Mouse (Mus musculus): Measurements from ENCODE around the gene Pnpla3. TPM values are rescaled to one million over a fixed set of nuclear protein-coding genes. Genes with fewer than 3 reads are reported as not detected.
A peak's percentile ranks its signal among the peaks of the same experiment; 100 is the strongest.
"Not testable (repeated sequence)": the region's sequence is repeated elsewhere in the genome, so short reads cannot be mapped to it uniquely, and the experiment has no call there.

The Pnpla3 gene
- polyA plus RNA-seq, 1 experiment = 39.9 TPM

DNA sequence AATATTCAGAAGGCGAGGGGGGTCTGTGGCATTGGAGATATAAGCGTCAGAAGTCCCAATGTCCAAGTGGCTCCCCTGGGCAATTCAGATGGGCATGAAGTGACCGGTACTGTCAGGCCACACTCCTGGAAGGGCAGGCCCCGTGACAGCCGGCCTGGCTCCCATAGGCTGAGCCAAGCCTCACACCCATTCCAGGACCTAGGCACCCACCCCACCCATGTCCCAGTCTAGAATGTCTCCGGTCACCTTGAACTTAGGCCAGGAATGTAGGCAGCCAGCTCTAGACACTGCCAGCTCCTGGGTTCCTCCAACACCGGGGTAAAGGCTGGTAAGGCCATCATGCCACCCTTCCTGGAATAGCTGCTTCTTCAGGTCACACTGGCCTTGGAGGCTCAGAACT is 35.7 kb upstream of the Pnpla3 start:
- DNase-seq = peak; percentile 37 to 41
- no peaks in the 10 kb centered on the region for H3K27me3 ChIP-seq (ENCODE audit: control insufficient read depth, insufficient read depth, low read length)
- TF ChIP-seq CTCF (IDR thresholded peaks at IDR 0.05; ENCODE audit: borderline replicate concordance, insufficient read depth, low read depth, low read length) (no peak), POLR2A (IDR thresholded peaks at IDR 0.05; ENCODE audit: borderline replicate concordance, insufficient read depth, low read length) (no peak)
- 48% methylated on average over 7 of the region's 7 CpGs for WGBS
- peaks cover 10% of the 10 kb centered on the region for H3K4me1 ChIP-seq (ENCODE audit: control insufficient read depth, insufficient read depth, low read length)
- peak overlapping the region; percentile 61; the same call in 1 of the 2 replicates for H3K27ac ChIP-seq (ENCODE audit: insufficient read depth, low read length)
- peak overlapping the region; percentile 35 for H3K4me3 ChIP-seq (replicated peaks; ENCODE audit: insufficient read depth, low read depth, low read length)

DNA sequence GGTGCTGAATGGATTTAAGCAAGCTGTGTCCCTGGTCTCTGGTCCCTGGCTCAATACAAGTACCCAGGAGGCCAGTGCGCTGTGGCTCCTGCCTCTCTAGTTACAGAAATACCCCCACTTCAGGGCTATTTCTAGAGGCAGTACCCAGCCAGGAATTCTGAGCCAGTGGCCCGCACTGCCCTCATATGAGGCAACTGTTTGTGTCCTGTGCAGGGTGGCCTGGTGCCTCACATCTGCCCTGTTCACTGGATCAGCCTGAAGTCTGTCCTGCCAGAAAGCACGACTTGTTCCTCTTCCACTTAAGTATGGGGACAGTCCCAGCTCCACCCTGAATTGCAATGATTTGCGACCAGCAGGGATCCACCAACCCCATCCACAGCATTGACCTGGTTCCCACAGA is 34.2 kb upstream of the Pnpla3 start:
- no peak overlapping the region for H3K27ac ChIP-seq (ENCODE audit: insufficient read depth, low read length)
- H3K4me1 ChIP-seq (ENCODE audit: control insufficient read depth, insufficient read depth, low read length) = peaks cover 10% of the 10 kb centered on the region
- no peak overlapping the region for H3K4me3 ChIP-seq (replicated peaks; ENCODE audit: insufficient read depth, low read depth, low read length)
- 77% methylated on average over 4 of the region's 4 CpGs for WGBS
- TF ChIP-seq CTCF (IDR thresholded peaks at IDR 0.05; ENCODE audit: borderline replicate concordance, insufficient read depth, low read depth, low read length) (no peak), POLR2A (IDR thresholded peaks at IDR 0.05; ENCODE audit: borderline replicate concordance, insufficient read depth, low read length) (no peak)
- no peaks in the 10 kb centered on the region for H3K27me3 ChIP-seq (ENCODE audit: control insufficient read depth, insufficient read depth, low read length)
- DNase-seq = no peak

DNA sequence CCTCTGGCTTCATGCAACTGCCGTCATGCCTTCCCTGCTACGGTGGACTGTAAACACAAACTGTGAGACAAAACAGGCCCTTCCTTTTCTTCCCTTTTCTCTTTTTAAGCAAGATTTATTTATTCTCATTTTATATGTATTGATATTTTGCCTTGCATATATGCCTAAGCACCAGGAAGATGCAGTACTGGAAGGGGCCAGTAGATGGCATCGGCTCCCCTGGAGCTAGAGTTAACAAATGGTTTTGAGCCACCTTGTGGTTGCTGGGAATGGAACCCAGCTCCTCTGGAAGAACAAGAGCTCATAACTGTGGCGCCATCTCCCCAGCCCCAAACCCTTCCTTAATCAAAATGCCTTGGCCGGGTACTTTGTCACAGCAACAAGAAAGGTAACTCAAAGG is 32.2 kb upstream of the Pnpla3 start:
- WGBS = 93% methylated on average over 5 of the region's 5 CpGs
- no peak for TF ChIP-seq POLR2A (IDR thresholded peaks at IDR 0.05; ENCODE audit: borderline replicate concordance, insufficient read depth, low read length)
- TF ChIP-seq CTCF (IDR thresholded peaks at IDR 0.05; ENCODE audit: borderline replicate concordance, insufficient read depth, low read depth, low read length) = peak; percentile 30; the same call in 1 of the 2 replicates

GRCm38 (mm10) chr15:84136473-84137415 is 30.9 kb upstream of the Pnpla3 start:
- no peaks in the 10 kb centered on the region for H3K27me3 ChIP-seq (ENCODE audit: control insufficient read depth, insufficient read depth, low read length)
- WGBS = 52% methylated on average over 12 of the region's 12 CpGs
- H3K27ac ChIP-seq (ENCODE audit: insufficient read depth, low read length) = no peak overlapping the region
- TF ChIP-seq CTCF (IDR thresholded peaks at IDR 0.05; ENCODE audit: borderline replicate concordance, insufficient read depth, low read depth, low read length) (no peak), POLR2A (IDR thresholded peaks at IDR 0.05; ENCODE audit: borderline replicate concordance, insufficient read depth, low read length) (no peak)
- H3K4me3 ChIP-seq (replicated peaks; ENCODE audit: insufficient read depth, low read depth, low read length) = no peak overlapping the region
- no peak for DNase-seq
- H3K4me1 ChIP-seq (ENCODE audit: control insufficient read depth, insufficient read depth, low read length) = no peaks in the 10 kb centered on the region

More for the DNA sequence above, 32.2 kb upstream of the Pnpla3 start:
- no peak overlapping the region for H3K27ac ChIP-seq (ENCODE audit: insufficient read depth, low read length)
- H3K4me3 ChIP-seq (replicated peaks; ENCODE audit: insufficient read depth, low read depth, low read length) = no peak overlapping the region
- no peaks in the 10 kb centered on the region for H3K27me3 ChIP-seq (ENCODE audit: control insufficient read depth, insufficient read depth, low read length)
- H3K4me1 ChIP-seq (ENCODE audit: control insufficient read depth, insufficient read depth, low read length) = peaks cover 8% of the 10 kb centered on the region
- DNase-seq = no peak

DNA sequence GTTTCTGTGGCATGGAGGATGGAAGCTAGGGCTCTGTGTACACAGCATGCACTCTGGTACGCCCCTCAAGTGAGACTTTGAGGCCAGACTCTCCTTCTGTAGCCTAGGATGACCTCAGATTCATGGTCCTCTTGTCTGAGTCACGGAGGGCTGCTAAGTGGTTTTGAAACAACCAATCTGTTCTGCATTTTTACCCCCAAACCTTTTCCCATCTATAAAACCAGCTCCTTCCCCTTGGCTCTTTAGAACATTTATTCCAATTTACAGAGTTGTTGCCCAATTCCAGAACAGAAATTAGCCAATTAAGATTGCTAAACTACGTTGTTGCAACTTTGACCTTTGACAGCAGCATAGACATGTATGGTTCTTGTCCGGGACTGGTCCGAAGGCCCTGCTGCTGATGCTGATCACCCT is 28.0 kb upstream of the Pnpla3 start:
- H3K27ac ChIP-seq (ENCODE audit: insufficient read depth, low read length) = no peak overlapping the region
- TF ChIP-seq CTCF (IDR thresholded peaks at IDR 0.05; ENCODE audit: borderline replicate concordance, insufficient read depth, low read depth, low read length) (no peak), POLR2A (IDR thresholded peaks at IDR 0.05; ENCODE audit: borderline replicate concordance, insufficient read depth, low read length) (no peak)
- no peak for DNase-seq
- H3K4me3 ChIP-seq (replicated peaks; ENCODE audit: insufficient read depth, low read depth, low read length) = no peak overlapping the region
- no peaks in the 10 kb centered on the region for H3K4me1 ChIP-seq (ENCODE audit: control insufficient read depth, insufficient read depth, low read length)
- 91% methylated on average over 5 of the region's 5 CpGs for WGBS
- no peaks in the 10 kb centered on the region for H3K27me3 ChIP-seq (ENCODE audit: control insufficient read depth, insufficient read depth, low read length)

- H3K27ac ChIP-seq (ENCODE audit: insufficient read depth, low read length) = no peak overlapping the region
- no peak for DNase-seq
- no peaks in the 10 kb centered on the region for H3K4me1 ChIP-seq (ENCODE audit: control insufficient read depth, insufficient read depth, low read length)
- no peak overlapping the region for H3K4me3 ChIP-seq (replicated peaks; ENCODE audit: insufficient read depth, low read depth, low read length)
- TF ChIP-seq POLR2A (IDR thresholded peaks at IDR 0.05; ENCODE audit: borderline replicate concordance, insufficient read depth, low read length) (no peak), CTCF (IDR thresholded peaks at IDR 0.05; ENCODE audit: borderline replicate concordance, insufficient read depth, low read depth, low read length) (no peak)
- H3K27me3 ChIP-seq (ENCODE audit: control insufficient read depth, insufficient read depth, low read length) = no peaks in the 10 kb centered on the region
- 71% methylated on average over 3 of the region's 3 CpGs for whole genome bisulfite sequencing
Observed at GRCm38 (mm10) chr15:84140109-84140508, 27.5 kb upstream of the Pnpla3 start.

DNA sequence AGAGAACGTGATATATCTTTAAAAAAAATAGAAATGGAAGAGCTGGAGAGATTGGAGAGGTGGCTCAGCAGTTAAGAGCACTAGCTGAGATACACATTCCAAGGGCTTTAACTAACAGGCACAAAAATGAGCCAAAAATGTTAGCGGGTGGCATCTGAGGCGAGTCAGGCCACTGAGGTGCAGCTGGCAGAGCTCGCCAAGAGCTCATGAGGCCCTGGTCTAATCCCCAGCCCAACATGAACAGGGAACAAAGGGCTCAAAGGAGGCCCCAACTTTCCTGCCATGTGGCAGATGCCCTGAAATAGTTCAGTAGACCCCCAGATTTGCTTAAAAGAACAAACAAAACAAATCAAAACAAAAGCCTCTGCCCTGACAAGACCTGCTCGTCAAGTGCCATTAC is 26.7 kb upstream of the Pnpla3 start:
- DNase-seq = no peak
- TF ChIP-seq POLR2A (IDR thresholded peaks at IDR 0.05; ENCODE audit: borderline replicate concordance, insufficient read depth, low read length) = no peak
- no peak for TF ChIP-seq CTCF (IDR thresholded peaks at IDR 0.05; ENCODE audit: borderline replicate concordance, insufficient read depth, low read depth, low read length)
- Histone ChIP-seq H3K4me3 (replicated peaks; ENCODE audit: insufficient read depth, low read depth, low read length) (no peak overlapping the region), H3K27ac (ENCODE audit: insufficient read depth, low read length) (no peak overlapping the region), H3K27me3 (ENCODE audit: control insufficient read depth, insufficient read depth, low read length) (no peaks in the 10 kb centered on the region), H3K4me1 (ENCODE audit: control insufficient read depth, insufficient read depth, low read length) (no peaks in the 10 kb centered on the region)
- 48% methylated on average over 5 of the region's 5 CpGs for WGBS

DNA sequence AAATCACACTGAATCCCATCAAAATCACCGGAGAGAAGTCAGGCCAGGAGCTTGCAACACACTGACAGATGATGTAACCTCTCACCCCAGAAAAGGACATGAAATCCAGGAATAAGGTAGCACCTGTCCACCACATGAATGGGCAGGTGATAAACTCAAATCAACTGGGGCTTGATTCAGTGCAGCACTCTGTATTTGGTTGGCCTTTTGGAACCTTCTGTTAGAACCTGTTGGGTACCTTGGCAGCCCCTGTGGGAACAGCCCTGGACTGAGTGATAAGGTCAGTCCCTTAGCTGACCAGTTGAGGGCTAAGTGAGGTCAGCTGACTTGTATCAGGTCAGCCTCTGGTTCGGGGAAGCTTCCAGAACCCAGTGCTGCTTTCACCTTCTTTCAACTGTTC is 11.5 kb upstream of the Pnpla3 start:
- 93% methylated on average over 2 of the region's 2 CpGs for WGBS
- H3K4me1 ChIP-seq (ENCODE audit: control insufficient read depth, insufficient read depth, low read length) = no peaks in the 10 kb centered on the region; the same call in 1 of the 2 replicates
- no peak overlapping the region for H3K27ac ChIP-seq (ENCODE audit: insufficient read depth, low read length)

GRCm38 (mm10) chr15:84157530-84157929 is 10.1 kb upstream of the Pnpla3 start:
- not testable (repeated sequence) for H3K4me1 ChIP-seq (ENCODE audit: control insufficient read depth, insufficient read depth, low read length); H3K27me3 ChIP-seq (ENCODE audit: control insufficient read depth, insufficient read depth, low read length); H3K27ac ChIP-seq (ENCODE audit: insufficient read depth, low read length); H3K4me3 ChIP-seq (replicated peaks; ENCODE audit: insufficient read depth, low read depth, low read length); DNase-seq
- WGBS = 88% methylated on average over 6 of the region's 6 CpGs

More for the DNA sequence above, 11.5 kb upstream of the Pnpla3 start:
- no peak for DNase-seq
- Histone ChIP-seq H3K4me3 (replicated peaks; ENCODE audit: insufficient read depth, low read depth, low read length) (no peak overlapping the region), H3K27me3 (ENCODE audit: control insufficient read depth, insufficient read depth, low read length) (no peaks in the 10 kb centered on the region)
- TF ChIP-seq POLR2A (IDR thresholded peaks at IDR 0.05; ENCODE audit: borderline replicate concordance, insufficient read depth, low read length) (no peak), CTCF (IDR thresholded peaks at IDR 0.05; ENCODE audit: borderline replicate concordance, insufficient read depth, low read depth, low read length) (no peak)

All from cerebellum, adult 2 months (tissue).